Mouse (Mus musculus): Measurements from ENCODE around the gene Mttp. TPM values are rescaled to one million over a fixed set of nuclear protein-coding genes. Genes with fewer than 3 reads are reported as not detected.

The Mttp gene
- polyA plus RNA-seq, 1 experiment from 2014 or later = 6.9 TPM

GRCm38 (mm10) chr3:138050772-138051171 is 94.0 kb downstream of the Mttp start:
- no peak overlapping the region for H3K4me2 ChIP-seq (ENCODE audit: low read length)
- H3K27me3 ChIP-seq (ENCODE audit: control insufficient read depth, insufficient read depth, low read length) = no peaks in the 10 kb centered on the region
- H3K36me3 ChIP-seq (ENCODE audit: control insufficient read depth, insufficient read depth, low read length) = no peaks in the 10 kb centered on the region
- H3K9me3 ChIP-seq (ENCODE audit: control insufficient read depth, low read length) = no peaks in the 10 kb centered on the region
- H3K4me1 ChIP-seq (ENCODE audit: control insufficient read depth in 2 of 2, insufficient read depth in 2 of 2, low read length in 2 of 2) = peaks cover 14 to 18% of the 10 kb centered on the region in 2 experiments; a peak in 3 of 4 replicates
- H3K9ac ChIP-seq (ENCODE audit: low read length) = no peak overlapping the region
- WGBS = 56% methylated on average over 11 of the region's 11 CpGs
- no peak overlapping the region for H3K4me3 ChIP-seq (ENCODE audit: control insufficient read depth in 1 of 2, insufficient read depth in 1 of 2, low read depth in 1 of 2, low read length in 2 of 2)
- ATAC-seq (ENCODE audit: insufficient number of reproducible peaks, insufficient read depth, low FRiP score, low read depth) = no peak
- H3K27ac ChIP-seq (replicated peaks in 1 of 2; ENCODE audit: control insufficient read depth in 1 of 2, insufficient read depth in 1 of 2, low read depth in 2 of 2, low read length in 2 of 2) = no peak overlapping the region

GRCm38 (mm10) chr3:138049555-138049954 is 95.2 kb downstream of the Mttp start:
- no peak for ATAC-seq (ENCODE audit: insufficient number of reproducible peaks, insufficient read depth, low FRiP score, low read depth)
- Histone ChIP-seq H3K9ac (ENCODE audit: low read length) (no peak overlapping the region), H3K4me2 (ENCODE audit: low read length) (no peak overlapping the region), H3K4me1 (ENCODE audit: control insufficient read depth in 2 of 2, insufficient read depth in 2 of 2, low read length in 2 of 2) (peaks cover 11 to 18% of the 10 kb centered on the region in 2 experiments; a peak in 3 of 4 replicates), H3K4me3 (ENCODE audit: control insufficient read depth in 1 of 2, insufficient read depth in 1 of 2, low read depth in 1 of 2, low read length in 2 of 2) (no peak overlapping the region), H3K36me3 (ENCODE audit: control insufficient read depth, insufficient read depth, low read length) (no peaks in the 10 kb centered on the region), H3K27ac (replicated peaks in 1 of 2; ENCODE audit: control insufficient read depth in 1 of 2, insufficient read depth in 1 of 2, low read depth in 2 of 2, low read length in 2 of 2) (no peak overlapping the region), H3K9me3 (ENCODE audit: control insufficient read depth, low read length) (no peaks in the 10 kb centered on the region), H3K27me3 (ENCODE audit: control insufficient read depth, insufficient read depth, low read length) (no peaks in the 10 kb centered on the region)
- 88% methylated on average over 6 of the region's 6 CpGs for whole genome bisulfite sequencing

DNA sequence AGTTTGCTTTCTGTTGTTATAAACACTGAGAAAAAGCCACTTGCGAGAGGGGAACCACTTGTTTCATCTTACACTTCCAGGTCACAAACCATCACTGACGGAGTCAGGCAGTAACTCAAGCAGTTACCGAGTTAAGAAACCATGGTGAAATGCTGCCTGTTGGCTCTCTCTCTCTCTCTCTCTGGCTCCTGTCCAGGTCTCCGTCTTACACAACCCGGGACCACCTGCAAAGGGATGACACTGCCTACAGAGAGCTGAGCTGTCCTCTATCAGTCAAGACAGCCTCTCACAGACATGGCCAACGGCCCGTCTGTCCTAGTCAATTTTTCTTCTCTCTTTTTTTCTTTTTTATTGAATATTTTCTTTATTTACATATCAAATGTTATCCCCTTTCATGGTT is 101.5 kb downstream of the Mttp start:
- Histone ChIP-seq H3K9me3 (ENCODE audit: control insufficient read depth, low read length) (peaks cover 2% of the 10 kb centered on the region; the same call in 1 of the 2 replicates), H3K9ac (ENCODE audit: low read length) (peak overlapping the region; percentile 34; the same call in 1 of the 2 replicates), H3K27ac (replicated peaks in 1 of 2; ENCODE audit: control insufficient read depth in 1 of 2, insufficient read depth in 1 of 2, low read depth in 2 of 2, low read length in 2 of 2) (peak overlapping the region; percentile 2 to 24; a peak in 1 of 4 replicates), H3K27me3 (ENCODE audit: control insufficient read depth, insufficient read depth, low read length) (no peaks in the 10 kb centered on the region), H3K36me3 (ENCODE audit: control insufficient read depth, insufficient read depth, low read length) (no peaks in the 10 kb centered on the region), H3K4me2 (ENCODE audit: low read length) (no peak overlapping the region), H3K4me1 (ENCODE audit: control insufficient read depth in 2 of 2, insufficient read depth in 2 of 2, low read length in 2 of 2) (peaks cover 5 to 13% of the 10 kb centered on the region in 2 experiments), H3K4me3 (ENCODE audit: control insufficient read depth in 1 of 2, insufficient read depth in 1 of 2, low read depth in 1 of 2, low read length in 2 of 2) (no peak overlapping the region)
- 68% methylated on average over 7 of the region's 7 CpGs for WGBS
- no peak for ATAC-seq (ENCODE audit: insufficient number of reproducible peaks, insufficient read depth, low FRiP score, low read depth)

DNA sequence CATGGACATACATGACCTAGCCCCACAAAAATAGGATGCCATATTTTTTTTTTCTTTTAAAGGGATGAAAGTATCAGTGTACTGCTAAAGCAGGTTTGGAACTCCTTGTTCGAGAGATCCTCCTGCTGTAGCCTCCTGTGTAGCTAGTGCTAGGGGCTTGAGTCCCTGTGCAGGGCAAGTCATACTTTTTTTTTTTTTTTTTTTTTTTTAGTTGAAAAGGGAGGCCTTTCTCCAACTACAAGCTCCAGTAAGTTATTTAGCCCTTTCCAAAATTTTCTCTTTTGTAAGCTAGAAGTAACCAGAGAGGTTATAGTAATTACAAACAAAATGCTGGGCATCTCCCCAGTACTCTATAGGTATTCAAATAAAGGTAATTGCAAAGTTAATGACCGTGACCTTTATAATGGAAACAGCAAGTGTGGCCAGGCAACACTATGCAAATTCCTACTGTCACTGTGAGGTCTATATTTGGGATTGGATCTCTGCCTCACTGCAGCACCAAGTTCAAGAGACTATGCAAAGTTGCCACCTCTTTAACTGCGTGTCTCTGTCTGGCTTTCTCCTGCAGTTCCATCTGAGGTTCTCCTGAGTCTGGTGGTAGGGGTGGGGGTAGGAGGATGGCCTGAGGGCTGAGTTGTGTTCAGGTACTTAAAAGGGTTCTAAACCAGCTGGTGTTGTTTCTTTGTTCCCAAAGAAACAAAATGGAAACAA is 103.0 kb downstream of the Mttp start:
- Histone ChIP-seq H3K4me1 (ENCODE audit: control insufficient read depth in 2 of 2, insufficient read depth in 2 of 2, low read length in 2 of 2) (peaks cover 5 to 13% of the 10 kb centered on the region in 2 experiments), H3K4me3 (ENCODE audit: control insufficient read depth in 1 of 2, insufficient read depth in 1 of 2, low read depth in 1 of 2, low read length in 2 of 2) (no peak overlapping the region), H3K27ac (replicated peaks in 1 of 2; ENCODE audit: control insufficient read depth in 1 of 2, insufficient read depth in 1 of 2, low read depth in 2 of 2, low read length in 2 of 2) (peak overlapping the region; percentile 56 to 71), H3K36me3 (ENCODE audit: control insufficient read depth, insufficient read depth, low read length) (no peaks in the 10 kb centered on the region), H3K9me3 (ENCODE audit: control insufficient read depth, low read length) (peaks cover 3% of the 10 kb centered on the region; the same call in 1 of the 2 replicates), H3K9ac (ENCODE audit: low read length) (no peak overlapping the region), H3K27me3 (ENCODE audit: control insufficient read depth, insufficient read depth, low read length) (no peaks in the 10 kb centered on the region), H3K4me2 (ENCODE audit: low read length) (no peak overlapping the region)
- no peak for ATAC-seq (ENCODE audit: insufficient number of reproducible peaks, insufficient read depth, low FRiP score, low read depth)
- WGBS = 49% methylated on average over 3 of the region's 3 CpGs

DNA sequence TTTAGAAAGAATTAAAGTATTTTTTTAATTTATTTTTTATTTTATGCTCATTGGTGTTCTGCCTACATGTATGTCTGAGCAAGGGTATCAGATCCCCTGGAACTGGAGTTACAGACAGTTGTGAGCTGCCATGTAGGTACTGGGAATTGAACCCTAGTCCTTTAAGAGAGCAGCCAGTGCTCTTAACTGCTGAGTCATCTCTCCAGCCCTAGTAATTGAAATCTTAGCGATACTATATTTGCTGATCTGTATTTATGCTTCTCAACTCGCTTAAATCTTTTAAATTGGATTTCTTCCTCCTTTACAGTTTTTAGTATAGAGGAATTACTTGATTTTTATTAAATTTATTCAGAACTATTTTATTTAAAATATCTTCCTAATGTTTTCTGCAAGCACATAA is 103.8 kb downstream of the Mttp start:
- ATAC-seq (ENCODE audit: insufficient number of reproducible peaks, insufficient read depth, low FRiP score, low read depth) = no peak
- Histone ChIP-seq H3K27ac (replicated peaks in 1 of 2; ENCODE audit: control insufficient read depth in 1 of 2, insufficient read depth in 1 of 2, low read depth in 2 of 2, low read length in 2 of 2) (peak overlapping the region in 1 of 2 experiments; percentile 56; a peak in 1 of 4 replicates), H3K9me3 (ENCODE audit: control insufficient read depth, low read length) (peaks cover 3% of the 10 kb centered on the region; the same call in 1 of the 2 replicates), H3K4me2 (ENCODE audit: low read length) (no peak overlapping the region), H3K4me1 (ENCODE audit: control insufficient read depth in 2 of 2, insufficient read depth in 2 of 2, low read length in 2 of 2) (peaks cover 5 to 13% of the 10 kb centered on the region in 2 experiments), H3K4me3 (ENCODE audit: control insufficient read depth in 1 of 2, insufficient read depth in 1 of 2, low read depth in 1 of 2, low read length in 2 of 2) (no peak overlapping the region), H3K27me3 (ENCODE audit: control insufficient read depth, insufficient read depth, low read length) (no peaks in the 10 kb centered on the region), H3K9ac (ENCODE audit: low read length) (no peak overlapping the region), H3K36me3 (ENCODE audit: control insufficient read depth, insufficient read depth, low read length) (no peaks in the 10 kb centered on the region)
- WGBS = 67% methylated on average over 2 of the region's 2 CpGs

Other genes with a start within 250 kb of the Mttp start
- 103 and 116 TPM in 2 replicates for gene Lamtor3, start 226.5 kb downstream of the Mttp start, polyA plus RNA-seq (2014; fragmentation: Nextera tagmentation; extraction: Ambion mirVana)
- 21.3 and 22.8 TPM in 2 replicates for gene Dapp1, start 163.4 kb downstream of the Mttp start, polyA plus RNA-seq (2014; fragmentation: Nextera tagmentation; extraction: Ambion mirVana)
- 16.5 and 18.7 TPM in 2 replicates for gene 1110002E22Rik, start 79.9 kb downstream of the Mttp start, polyA plus RNA-seq (2014; fragmentation: Nextera tagmentation; extraction: Ambion mirVana)
- 0.57 and 0.89 TPM in 2 replicates for gene Gm5105, start 77.6 kb downstream of the Mttp start, polyA plus RNA-seq (2014; fragmentation: Nextera tagmentation; extraction: Ambion mirVana)
- 7.0 and 7.7 TPM in 2 replicates for gene Trmt10a, start 1.5 kb downstream of the Mttp start, polyA plus RNA-seq (2014; fragmentation: Nextera tagmentation; extraction: Ambion mirVana)
- not detected in 2 replicates for gene 4930579F01Rik, start 48.9 kb upstream of the Mttp start, polyA plus RNA-seq (2014; fragmentation: Nextera tagmentation; extraction: Ambion mirVana)
- not detected in 2 replicates for gene Adh7, start 72.8 kb upstream of the Mttp start, polyA plus RNA-seq (2014; fragmentation: Nextera tagmentation; extraction: Ambion mirVana)
- gene Adh1, start 116.0 kb upstream of the Mttp start, polyA plus RNA-seq (2014; fragmentation: Nextera tagmentation; extraction: Ambion mirVana) = 3.6 and 6.5 TPM in 2 replicates
- not detected in 2 replicates for gene Adh6a, start 168.3 kb upstream of the Mttp start, polyA plus RNA-seq (2014; fragmentation: Nextera tagmentation; extraction: Ambion mirVana)
- gene Adh6b, start 196.8 kb upstream of the Mttp start, polyA plus RNA-seq (2014; fragmentation: Nextera tagmentation; extraction: Ambion mirVana) = 3.2 and 4.5 TPM in 2 replicates

All from heart, embryonic 14.5 days (tissue).